Mouse (Mus musculus) CH12.LX (cell line): ENCODE data around the gene Ccdc88c.

Experiments
- CTCF ChIP-seq, 2 experiments: IDR thresholded peaks in 1 of 2; conservative IDR thresholded peaks in 1 of 2; 2 replicates each; pipeline ENCODE4 v1.5.1; 2011 to 2012; ENCODE audit warnings: low read depth in 2 of 2, low read length in 2 of 2, improper control_type of control experiment in 1 of 2, inconsistent platforms in 1 of 2, mild to moderate bottlenecking in 1 of 2, moderate library complexity in 1 of 2
- EP300 ChIP-seq: IDR thresholded peaks from 2 replicates; pipeline ENCODE4 v1.6.1; 2011; ENCODE audit warnings: low read length, improper control_type of control experiment
- HCFC1 ChIP-seq: IDR thresholded peaks from 2 replicates; pipeline ENCODE4 v1.6.1; 2012; ENCODE audit warnings: low read depth, mild to moderate bottlenecking, inconsistent platforms, low read length, improper control_type of control experiment
- JUN ChIP-seq: IDR thresholded peaks from 2 replicates; pipeline ENCODE4 v1.6.1; 2011; ENCODE audit warnings: low read depth, mild to moderate bottlenecking, low read length, improper control_type of control experiment, moderate library complexity; ENCODE audit not compliant: insufficient read depth
- MAFK ChIP-seq: IDR thresholded peaks from 2 replicates; pipeline ENCODE4 v1.6.1; 2011; ENCODE audit warnings: low read length, improper control_type of control experiment; ENCODE audit not compliant: insufficient replicate concordance
- MAX ChIP-seq: IDR thresholded peaks from 2 replicates; pipeline ENCODE4 v1.6.1; 2011; ENCODE audit warnings: low read length, improper control_type of control experiment
- MXI1 ChIP-seq: IDR thresholded peaks from 2 replicates; pipeline ENCODE4 v1.6.1; 2011; ENCODE audit warnings: mild to moderate bottlenecking, low read depth, low read length, improper control_type of control experiment
- NELFE ChIP-seq: IDR thresholded peaks from 2 replicates; pipeline ENCODE4 v1.6.1; 2011; ENCODE audit warnings: low read depth, low read length, improper control_type of control experiment
- SMC3 ChIP-seq: IDR thresholded peaks from 2 replicates; pipeline ENCODE4 v1.6.1; 2011; ENCODE audit warnings: low read depth, low read length, improper control_type of control experiment
- TCF12 ChIP-seq: IDR thresholded peaks from 2 replicates; pipeline ENCODE4 v1.6.1; 2014; ENCODE audit warnings: low read depth, mild to moderate bottlenecking, inconsistent platforms, low read length, improper control_type of control experiment
- USF2 ChIP-seq: conservative IDR thresholded peaks from 2 replicates; pipeline ENCODE4 v1.6.1; 2011; ENCODE audit warnings: low read depth, low read length, improper control_type of control experiment
- ZKSCAN1 ChIP-seq: IDR thresholded peaks from 2 replicates; pipeline ENCODE4 v1.6.1; 2012; ENCODE audit warnings: low read depth, inconsistent platforms, low read length, improper control_type of control experiment, borderline replicate concordance
- ZNF384 ChIP-seq: IDR thresholded peaks from 2 replicates; pipeline ENCODE4 v1.6.1; 2012; ENCODE audit warnings: low read depth, low read length, improper control_type of control experiment, inconsistent platforms

GRCm38 (mm10) chr12:100958006-100958405, 70.8 kb downstream of the Ccdc88c start:
- TF ChIP-seq CTCF (conservative IDR thresholded peaks at IDR 0.05 in 1 of 2, IDR thresholded peaks at IDR 0.05 in 1 of 2; ENCODE audit: low read depth in 2 of 2, low read length in 2 of 2): peak; percentile 92 to 99
- no peak for TF ChIP-seq EP300
- no peak for TF ChIP-seq ZNF384
- TF ChIP-seq SMC3: peak; percentile 98
- peak; percentile 59; the same call in 1 of the 2 replicates for TF ChIP-seq NELFE
- no peak for TF ChIP-seq MAFK
- TF ChIP-seq MAX: peak; percentile 47
- TF ChIP-seq MXI1: peak; percentile 79
- no peak for TF ChIP-seq JUN
- no peak for TF ChIP-seq USF2
- 0 out of 2 replicates have a peak, but pooled peaks have one; percentile 27 for TF ChIP-seq TCF12
- no peak for TF ChIP-seq HCFC1
- TF ChIP-seq ZKSCAN1: no peak
